Mouse (Mus musculus): ENCODE results near the gene Arid1b. TPM values are rescaled to one million over a fixed set of nuclear protein-coding genes. Genes with fewer than 3 reads are reported as not detected.

Gene Arid1b
- total and polyA plus RNA-seq, 3 experiments, result 6.1 to 12.4 (median 9.7) TPM

DNA sequence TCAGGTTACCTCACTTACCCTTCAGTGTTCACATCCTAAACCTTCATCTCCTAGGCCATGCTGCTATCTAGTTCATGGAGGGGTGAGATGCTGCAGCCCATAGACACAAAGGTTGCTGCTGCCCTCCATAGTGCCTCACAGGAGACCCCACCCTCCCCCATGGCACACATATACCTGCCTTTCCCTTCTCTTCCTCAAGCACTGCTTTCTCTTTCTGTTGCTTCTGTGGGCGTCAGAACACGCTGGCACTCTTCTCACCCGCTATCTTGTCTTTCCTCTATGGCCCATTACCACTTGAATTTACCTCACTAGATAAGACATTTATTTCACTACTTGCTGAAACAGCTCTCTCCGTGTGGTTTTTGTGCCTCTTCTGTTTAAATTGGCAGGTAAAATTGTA is 113.4 kb downstream of the Arid1b start:
- no peak overlapping the region for H3K4me3 ChIP-seq (replicated peaks in 1 of 3; ENCODE audit: low read depth in 2 of 3, low read length in 2 of 3, poor library complexity in 1 of 3)
- H3K79me2 ChIP-seq (replicated peaks; ENCODE audit: control insufficient read depth, extremely low read depth, insufficient read depth, poor library complexity, severe bottlenecking), result no peaks in the 10 kb centered on the region
- H3K9ac ChIP-seq (ENCODE audit: insufficient read depth, low read depth), result no peak overlapping the region
- in situ Hi-C loops (cut with MboI; ENCODE audit: low pct_ligation_motif_present, low pct_unique_long_range_greater_than_20kb, low sequenced_read_pairs), result no loop called here
- no peak for TF ChIP-seq CHD2 (IDR thresholded peaks at IDR 0.05; ENCODE audit: low read length)
- TF ChIP-seq POLR2A (IDR thresholded peaks at IDR 0.05; ENCODE audit: low read depth, low read length), result no peak
- no peak for TF ChIP-seq CTCF (conservative IDR thresholded peaks at IDR 0.05 in 1 of 2, IDR thresholded peaks at IDR 0.05 in 1 of 2; ENCODE audit: low read depth in 2 of 2, low read length in 2 of 2)
- TF ChIP-seq MAFK (IDR thresholded peaks at IDR 0.05; ENCODE audit: insufficient replicate concordance, low read length), result no peak
- TF ChIP-seq HCFC1 (IDR thresholded peaks at IDR 0.05; ENCODE audit: low read depth, low read length), result no peak
- no peak for TF ChIP-seq RCOR1 (conservative IDR thresholded peaks at IDR 0.05; ENCODE audit: low read depth, low read length)
- H3K9me3 ChIP-seq (replicated peaks; ENCODE audit: low read length), result no peaks in the 10 kb centered on the region
- peaks cover 0 to 39% of the 10 kb centered on the region in 2 experiments for H3K36me3 ChIP-seq (replicated peaks in 1 of 2; ENCODE audit: control insufficient read depth in 1 of 2, insufficient read depth in 1 of 2, low read length in 1 of 2)
- no peaks in the 10 kb centered on the region for H3K27me3 ChIP-seq (replicated peaks)
- dilution Hi-C loops (cut with MboI; ENCODE audit: extremely low pct_ligation_motif_present, extremely low pct_unique_long_range_greater_than_20kb, low sequenced_read_pairs), result no loop called here
- H3K4me2 ChIP-seq (ENCODE audit: insufficient read depth, low read depth, poor library complexity, severe bottlenecking), result no peak overlapping the region
- peaks cover 18 to 57% of the 10 kb centered on the region in 2 experiments for H3K4me1 ChIP-seq (ENCODE audit: control insufficient read depth in 1 of 2, insufficient read depth in 2 of 2)
- DNase-seq (ENCODE audit: extremely low read depth), result no peak
- no peak overlapping the region for H3K27ac ChIP-seq (ENCODE audit: insufficient read depth, low read depth)

DNA sequence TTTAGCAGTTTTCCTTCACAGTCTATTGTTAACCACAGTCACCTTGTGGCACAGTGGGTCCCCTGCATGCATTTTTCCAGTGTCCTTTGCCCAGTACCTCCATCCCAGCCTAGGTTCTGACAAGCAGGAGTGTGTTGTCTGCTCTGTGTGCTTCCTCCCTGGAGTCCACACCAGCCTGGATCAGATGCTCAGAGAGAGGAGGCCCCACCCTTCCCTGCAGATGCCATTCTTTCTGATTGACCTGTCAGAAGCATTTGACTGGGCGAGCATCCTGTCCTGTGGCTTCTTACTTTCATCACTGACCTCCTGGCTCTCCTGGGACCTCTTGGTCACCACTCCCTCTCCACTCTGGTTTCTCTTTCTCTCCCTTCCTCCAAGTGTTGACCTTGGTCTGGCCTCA is 113.9 kb downstream of the Arid1b start:
- H3K4me2 ChIP-seq (ENCODE audit: insufficient read depth, low read depth, poor library complexity, severe bottlenecking), result no peak overlapping the region; the same call in 1 of the 2 replicates
- no peak overlapping the region for H3K9ac ChIP-seq (ENCODE audit: insufficient read depth, low read depth)
- TF ChIP-seq USF2 (conservative IDR thresholded peaks at IDR 0.05; ENCODE audit: low read depth, low read length) (no peak), EP300 (IDR thresholded peaks at IDR 0.05; ENCODE audit: low read length) (peak; percentile 15; the same call in 1 of the 2 replicates)
- H3K36me3 ChIP-seq (replicated peaks in 1 of 2; ENCODE audit: control insufficient read depth in 1 of 2, insufficient read depth in 1 of 2, low read length in 1 of 2), result peaks cover 0 to 39% of the 10 kb centered on the region in 2 experiments
- no peak for DNase-seq (ENCODE audit: extremely low read depth)
- dilution Hi-C loops (cut with MboI; ENCODE audit: extremely low pct_ligation_motif_present, extremely low pct_unique_long_range_greater_than_20kb, low sequenced_read_pairs), result no loop called here
- H3K9me3 ChIP-seq (replicated peaks; ENCODE audit: low read length), result no peaks in the 10 kb centered on the region
- peaks cover 18 to 53% of the 10 kb centered on the region in 2 experiments for H3K4me1 ChIP-seq (ENCODE audit: control insufficient read depth in 1 of 2, insufficient read depth in 2 of 2)
- H3K79me2 ChIP-seq (replicated peaks; ENCODE audit: control insufficient read depth, extremely low read depth, insufficient read depth, poor library complexity, severe bottlenecking), result no peaks in the 10 kb centered on the region
- no peaks in the 10 kb centered on the region for H3K27me3 ChIP-seq (replicated peaks)
- H3K4me3 ChIP-seq (replicated peaks in 1 of 3; ENCODE audit: low read depth in 2 of 3, low read length in 2 of 3, poor library complexity in 1 of 3), result no peak overlapping the region
- in situ Hi-C loops (cut with MboI; ENCODE audit: low pct_ligation_motif_present, low pct_unique_long_range_greater_than_20kb, low sequenced_read_pairs), result no loop called here
- no peak overlapping the region for H3K27ac ChIP-seq (ENCODE audit: insufficient read depth, low read depth)

DNA sequence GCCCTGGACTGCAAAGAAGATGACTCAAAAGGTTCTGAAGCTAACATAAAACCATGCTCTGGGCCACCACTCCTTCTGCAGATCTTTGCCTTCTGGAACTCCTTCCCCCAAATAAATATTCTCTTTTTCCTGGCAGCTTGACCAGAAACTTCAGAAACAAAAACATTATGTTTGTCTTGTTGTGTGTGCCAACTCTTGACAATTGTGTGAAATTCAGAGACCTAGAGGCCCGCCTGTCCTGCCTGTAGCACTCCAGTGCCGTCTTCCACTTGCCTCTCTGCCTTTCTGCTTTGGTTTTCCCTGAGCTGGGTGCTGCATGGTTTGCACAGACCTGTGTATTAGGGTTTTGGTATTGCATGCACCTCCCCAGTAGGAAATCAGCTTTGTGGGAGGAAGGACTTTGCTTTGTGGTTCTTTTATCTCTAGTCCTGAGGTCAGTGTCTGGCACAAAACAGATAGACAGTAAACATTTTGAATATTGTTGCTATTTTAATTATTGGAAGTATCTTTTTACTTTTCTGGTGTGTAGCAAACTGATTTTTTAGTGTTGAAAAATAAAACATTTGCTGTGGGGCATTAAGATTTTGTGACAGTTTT is 114.5 kb downstream of the Arid1b start:
- TF ChIP-seq SMC3 (IDR thresholded peaks at IDR 0.05; ENCODE audit: low read depth, low read length) (no peak), ZMIZ1 (IDR thresholded peaks at IDR 0.05; ENCODE audit: low read depth, low read length) (no peak), BHLHE40 (IDR thresholded peaks at IDR 0.05; ENCODE audit: low read depth, low read length) (no peak), GABPA (IDR thresholded peaks at IDR 0.05; ENCODE audit: insufficient replicate concordance, low read depth, low read length) (no peak), MAZ (IDR thresholded peaks at IDR 0.05; ENCODE audit: low read depth, low read length) (no peak), NRF1 (IDR thresholded peaks at IDR 0.05; ENCODE audit: low read depth, low read length) (no peak), ZNF384 (IDR thresholded peaks at IDR 0.05; ENCODE audit: low read depth, low read length) (no peak), NELFE (IDR thresholded peaks at IDR 0.05; ENCODE audit: low read depth, low read length) (no peak), MYC (IDR thresholded peaks at IDR 0.05; ENCODE audit: low read depth, low read length) (no peak), MAFK (IDR thresholded peaks at IDR 0.05; ENCODE audit: insufficient replicate concordance, low read length) (no peak), ZC3H11A (IDR thresholded peaks at IDR 0.05; ENCODE audit: low read depth, low read length) (no peak), UBTF (IDR thresholded peaks at IDR 0.05; ENCODE audit: low read depth, low read length) (no peak), CHD2 (IDR thresholded peaks at IDR 0.05; ENCODE audit: low read length) (no peak), POLR2A (IDR thresholded peaks at IDR 0.05; ENCODE audit: low read depth, low read length) (no peak), CTCF (conservative IDR thresholded peaks at IDR 0.05 in 1 of 2, IDR thresholded peaks at IDR 0.05 in 1 of 2; ENCODE audit: low read depth in 2 of 2, low read length in 2 of 2) (no peak), TBP (conservative IDR thresholded peaks at IDR 0.05; ENCODE audit: low read depth, low read length) (no peak), MXI1 (IDR thresholded peaks at IDR 0.05; ENCODE audit: low read depth, low read length) (no peak)
- Histone ChIP-seq H3K4me1 (ENCODE audit: control insufficient read depth in 1 of 2, insufficient read depth in 2 of 2) (peaks cover 17 to 53% of the 10 kb centered on the region in 2 experiments), H3K36me3 (replicated peaks in 1 of 2; ENCODE audit: control insufficient read depth in 1 of 2, insufficient read depth in 1 of 2, low read length in 1 of 2) (peaks cover 0 to 37% of the 10 kb centered on the region in 2 experiments), H3K79me2 (replicated peaks; ENCODE audit: control insufficient read depth, extremely low read depth, insufficient read depth, poor library complexity, severe bottlenecking) (no peaks in the 10 kb centered on the region), H3K9ac (ENCODE audit: insufficient read depth, low read depth) (no peak overlapping the region), H3K9me3 (replicated peaks; ENCODE audit: low read length) (no peaks in the 10 kb centered on the region), H3K27me3 (replicated peaks) (no peaks in the 10 kb centered on the region), H3K27ac (ENCODE audit: insufficient read depth, low read depth) (no peak overlapping the region), H3K4me2 (ENCODE audit: insufficient read depth, low read depth, poor library complexity, severe bottlenecking) (no peak overlapping the region), H3K4me3 (replicated peaks in 1 of 3; ENCODE audit: low read depth in 2 of 3, low read length in 2 of 3, poor library complexity in 1 of 3) (no peak overlapping the region)
- in situ Hi-C loops (cut with MboI; ENCODE audit: low pct_ligation_motif_present, low pct_unique_long_range_greater_than_20kb, low sequenced_read_pairs), result no loop called here
- no peak for DNase-seq (ENCODE audit: extremely low read depth)
- dilution Hi-C loops (cut with MboI; ENCODE audit: extremely low pct_ligation_motif_present, extremely low pct_unique_long_range_greater_than_20kb, low sequenced_read_pairs), result no loop called here

Measured in CH12.LX (cell line).